Mouse (Mus musculus): ENCODE measurements around the gene B3galt6.

DNA sequence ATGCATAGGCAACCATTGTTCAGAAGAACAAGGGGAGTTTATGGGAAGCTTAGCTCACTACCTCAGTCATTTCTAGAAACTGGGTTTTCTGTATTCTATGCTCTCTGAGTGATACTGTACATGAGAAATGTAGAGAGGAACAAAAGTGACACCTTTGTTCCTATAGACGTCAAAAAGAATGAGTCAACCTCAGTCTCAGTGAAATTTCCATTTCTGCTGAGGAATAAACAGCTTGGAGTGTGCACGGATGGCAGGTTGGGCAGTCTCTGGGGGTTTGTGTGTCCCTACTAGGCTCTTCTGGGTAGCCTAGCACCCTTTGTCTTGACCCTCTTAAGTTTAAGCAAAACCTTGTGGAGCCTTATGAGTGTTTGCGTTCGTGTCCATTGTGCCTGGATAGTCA is 15.9 kb upstream of the B3galt6 start:
- TF ChIP-seq POLR2A (IDR thresholded peaks at IDR 0.05; ENCODE audit: insufficient read depth, low read depth, low read length) = no peak
- no peak for TF ChIP-seq CTCF (IDR thresholded peaks at IDR 0.05; ENCODE audit: insufficient read depth, low read depth, low read length)
